Mouse (Mus musculus) spleen, adult 2 months (tissue): ENCODE data around the gene Sepsecs.

Experiments used
- CTCF ChIP-seq: fragments of 200-500 bp; IDR thresholded peaks from 2 replicates; pipeline ENCODE4 v1.5.1; 2011; ENCODE audit warnings: mild to moderate bottlenecking, inconsistent platforms; ENCODE audit not compliant: insufficient read depth, insufficient read length, insufficient replicate concordance; ENCODE audit errors: extremely low read depth
- POLR2A ChIP-seq: fragments of 200-500 bp; IDR thresholded peaks from 2 replicates; pipeline ENCODE4 v1.6.1; 2011; ENCODE audit warnings: low read depth, low read length, inconsistent platforms

DNA sequence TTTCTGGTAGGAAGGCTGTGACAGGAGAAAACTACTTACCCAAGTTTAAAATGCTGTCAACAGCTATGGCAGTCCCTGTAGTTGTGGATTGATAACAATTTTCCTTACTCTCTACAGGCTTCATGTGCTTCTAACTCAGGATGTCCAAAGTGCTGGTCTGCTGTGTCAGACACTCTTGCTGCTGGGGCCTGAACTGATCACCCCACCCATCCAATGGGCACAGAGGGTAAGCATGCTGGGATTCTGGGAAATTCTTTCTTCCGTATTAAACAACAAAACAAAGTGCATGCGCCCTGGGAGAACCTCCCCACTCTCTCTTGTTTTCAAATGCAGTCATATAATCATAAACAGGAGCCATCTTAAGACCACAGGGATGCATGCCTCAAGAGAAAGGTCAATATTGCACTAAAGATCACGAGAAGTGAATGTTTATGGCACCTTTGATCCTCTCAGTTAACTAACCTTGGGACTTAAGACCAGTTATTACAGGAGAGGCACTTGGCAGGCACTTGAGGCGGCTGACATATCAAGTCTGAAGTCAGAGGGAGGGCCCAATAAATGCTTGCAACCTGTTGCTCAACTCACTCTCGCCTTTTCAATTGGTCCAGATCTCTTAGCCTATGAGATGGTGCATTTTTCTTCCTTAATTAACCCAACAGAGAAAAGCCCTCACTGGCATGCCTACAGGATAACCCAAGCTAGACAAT is 47.4 kb upstream of the Sepsecs start:
- TF ChIP-seq POLR2A (no peak), CTCF (no peak)
